Mouse (Mus musculus): ENCODE measurements around the gene Mdga2.

DNA sequence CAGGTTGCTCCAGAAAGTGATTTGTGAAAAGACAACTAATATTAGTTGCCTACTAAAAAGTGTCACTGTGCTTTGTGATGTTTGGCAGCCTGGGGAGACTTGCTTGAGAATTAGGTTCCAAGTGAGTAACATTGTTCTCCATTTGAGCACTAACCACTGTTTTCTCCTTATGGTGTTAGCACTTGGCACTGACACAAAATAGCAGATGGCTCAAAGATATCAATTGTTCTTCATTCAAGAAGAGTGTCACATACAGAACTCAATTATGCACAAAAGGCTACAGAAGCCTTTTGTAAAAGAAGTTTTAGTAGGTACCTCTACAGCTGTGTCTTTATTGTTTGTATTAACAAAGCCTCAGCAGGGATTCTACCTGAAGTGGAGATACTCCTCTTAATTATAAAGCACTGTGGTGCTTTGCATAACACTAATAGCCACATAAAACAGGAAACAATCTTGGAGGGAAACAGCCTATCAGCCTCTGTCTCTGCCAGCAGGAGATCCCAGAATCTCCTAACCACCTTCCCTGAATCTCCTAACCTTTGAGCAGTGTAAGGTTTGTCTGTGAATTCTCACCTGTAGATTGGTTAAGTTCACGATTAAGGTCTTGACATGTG, 630.6 kb downstream of the Mdga2 start:
- TF ChIP-seq CTCF (IDR thresholded peaks at IDR 0.05; ENCODE audit: control insufficient read depth, insufficient read depth, low read length) (no peak), POLR2A (IDR thresholded peaks at IDR 0.05; ENCODE audit: borderline replicate concordance, control insufficient read depth, low read depth, low read length) (no peak)

Measured in bone marrow, adult 2 months (tissue).